Mouse (Mus musculus) naive thymus-derived CD4-positive, alpha-beta T cell, adult 2 months (primary cell): ENCODE measurements around the gene Orm1.

Experiments used
- DNase-seq: peaks from one replicate; pipeline ENCODE4 v3.0.0-alpha.2; 2011; ENCODE audit warnings: low read depth

Gene Orm1

GRCm38 (mm10) chr4:63355877-63356665 is 11.7 kb downstream of the Orm1 start, which contains the start of gene Orm3:
Gene Orm3 (plus strand): TSS chr4:63356162.
- DNase-seq, result peak; percentile 23

GRCm38 (mm10) chr4:63356981-63357570 is 12.7 kb downstream of the Orm1 start:
- peak; percentile 12 for DNase-seq

GRCm38 (mm10) chr4:63359861-63360260 is 15.5 kb downstream of the Orm1 start:
- peak; percentile 9 for DNase-seq

GRCm38 (mm10) chr4:63362150-63362549 is 17.8 kb downstream of the Orm1 start, which contains the start of gene Orm2:
Gene Orm2 (plus strand): TSS chr4:63362449.
- peak; percentile 10 for DNase-seq

GRCm38 (mm10) chr4:63368577-63368976 is 24.2 kb downstream of the Orm1 start:
- DNase-seq, result peak; percentile 90

GRCm38 (mm10) chr4:63370897-63371296 is 26.5 kb downstream of the Orm1 start:
- DNase-seq, result no peak

GRCm38 (mm10) chr4:63371890-63372289 is 27.5 kb downstream of the Orm1 start:
- DNase-seq, result peak; percentile 84

- DNase-seq, result no peak
These were observed 29.0 kb downstream of the Orm1 start for GRCm38 (mm10) chr4:63373404-63373803.

- DNase-seq, result no peak
These were observed 30.0 kb downstream of the Orm1 start for GRCm38 (mm10) chr4:63374331-63374730.

GRCm38 (mm10) chr4:63375367-63375766 is 31.0 kb downstream of the Orm1 start:
- no peak for DNase-seq

- DNase-seq, result no peak
These were observed 33.1 kb downstream of the Orm1 start for GRCm38 (mm10) chr4:63377483-63377882.

- DNase-seq, result no peak
These were observed 38.5 kb downstream of the Orm1 start for GRCm38 (mm10) chr4:63382676-63383369.

- no peak for DNase-seq
These were observed 39.1 kb downstream of the Orm1 start for GRCm38 (mm10) chr4:63383474-63383873.

- DNase-seq, result peak; percentile 44
These were observed 39.9 kb downstream of the Orm1 start for GRCm38 (mm10) chr4:63384262-63384661.

GRCm38 (mm10) chr4:63385253-63385652 is 40.9 kb downstream of the Orm1 start:
- no peak for DNase-seq

GRCm38 (mm10) chr4:63385784-63386183 is 41.4 kb downstream of the Orm1 start:
- peak; percentile 97 for DNase-seq

- peak; percentile 48 for DNase-seq
These were observed 43.7 kb downstream of the Orm1 start for GRCm38 (mm10) chr4:63388029-63388428.

- DNase-seq, result peak; percentile 78
These were observed 44.9 kb downstream of the Orm1 start for GRCm38 (mm10) chr4:63389121-63389886.

GRCm38 (mm10) chr4:63389887-63390528 is 45.6 kb downstream of the Orm1 start:
- DNase-seq, result no peak

GRCm38 (mm10) chr4:63391322-63391721 is 47.0 kb downstream of the Orm1 start:
- peak; percentile 64 for DNase-seq
